Mouse (Mus musculus): ENCODE results near the gene Slc31a1. TPM values are rescaled to one million over a fixed set of nuclear protein-coding genes. Genes with fewer than 3 reads are reported as not detected.

Gene Slc31a1
- polyA plus RNA-seq, 1 experiment from 2014 or later = 51.7 TPM

GRCm38 (mm10) chr4:62345827-62346226 is 14.7 kb upstream of the Slc31a1 start:
- Histone ChIP-seq H3K4me1 (peaks cover 14% of the 10 kb centered on the region), H3K27me3 (no peaks in the 10 kb centered on the region), H3K4me2 (no peak overlapping the region), H3K36me3 (peaks cover 20% of the 10 kb centered on the region), H3K4me3 (no peak overlapping the region), H3K9me3 (no peaks in the 10 kb centered on the region), H3K27ac (no peak overlapping the region), H3K9ac (no peak overlapping the region)
- 81% methylated on average over 4 of the region's 4 CpGs for WGBS
- ATAC-seq (ENCODE audit: borderline replicate concordance, extremely low read depth, low FRiP score, low TSS enrichment) = no peak

GRCm38 (mm10) chr4:62347605-62348328 is 12.8 kb upstream of the Slc31a1 start:
- Histone ChIP-seq H3K9me3 (no peaks in the 10 kb centered on the region), H3K27me3 (no peaks in the 10 kb centered on the region), H3K4me1 (peaks cover 14% of the 10 kb centered on the region), H3K27ac (peak overlapping the region; percentile 83), H3K36me3 (peaks cover 24% of the 10 kb centered on the region), H3K9ac (no peak overlapping the region), H3K4me3 (no peak overlapping the region), H3K4me2 (peak overlapping the region; percentile 12)
- WGBS = 16% methylated on average over 9 of the region's 9 CpGs
- ATAC-seq (ENCODE audit: borderline replicate concordance, extremely low read depth, low FRiP score, low TSS enrichment) = peak; percentile 71; the same call in 1 of the 2 replicates

GRCm38 (mm10) chr4:62348329-62348705 is 12.2 kb upstream of the Slc31a1 start:
- H3K9me3 ChIP-seq = no peaks in the 10 kb centered on the region
- WGBS = 27% methylated on average over 2 of the region's 2 CpGs
- H3K36me3 ChIP-seq = peaks cover 24% of the 10 kb centered on the region
- no peaks in the 10 kb centered on the region for H3K27me3 ChIP-seq
- no peak overlapping the region for H3K4me3 ChIP-seq
- peak; percentile 55; the same call in 1 of the 2 replicates for ATAC-seq (ENCODE audit: borderline replicate concordance, extremely low read depth, low FRiP score, low TSS enrichment)
- H3K27ac ChIP-seq = peak overlapping the region; percentile 83
- peak overlapping the region; percentile 12; the same call in 1 of the 2 replicates for H3K4me2 ChIP-seq
- peaks cover 14% of the 10 kb centered on the region for H3K4me1 ChIP-seq
- no peak overlapping the region for H3K9ac ChIP-seq

- Histone ChIP-seq H3K27me3 (no peaks in the 10 kb centered on the region), H3K4me2 (no peak overlapping the region), H3K36me3 (peaks cover 18% of the 10 kb centered on the region), H3K4me3 (no peak overlapping the region), H3K9me3 (no peaks in the 10 kb centered on the region), H3K9ac (no peak overlapping the region), H3K4me1 (peaks cover 14% of the 10 kb centered on the region), H3K27ac (no peak overlapping the region)
- WGBS = 85% methylated on average over 2 of the region's 2 CpGs
- no peak for ATAC-seq (ENCODE audit: borderline replicate concordance, extremely low read depth, low FRiP score, low TSS enrichment)
Observed at GRCm38 (mm10) chr4:62349371-62349770, 11.2 kb upstream of the Slc31a1 start.

- Histone ChIP-seq H3K27ac (no peak overlapping the region), H3K9me3 (no peaks in the 10 kb centered on the region), H3K9ac (no peak overlapping the region), H3K4me3 (no peak overlapping the region), H3K36me3 (no peaks in the 10 kb centered on the region), H3K4me1 (peaks cover 19% of the 10 kb centered on the region), H3K27me3 (no peaks in the 10 kb centered on the region), H3K4me2 (no peak overlapping the region)
- 70% methylated on average over 1 of the region's 1 CpGs for WGBS
- no peak for ATAC-seq (ENCODE audit: borderline replicate concordance, extremely low read depth, low FRiP score, low TSS enrichment)
Observed at GRCm38 (mm10) chr4:62357631-62358148, 2.8 kb upstream of the Slc31a1 start.

GRCm38 (mm10) chr4:62359256-62359775 is 1.2 kb upstream of the Slc31a1 start:
- Histone ChIP-seq H3K4me3 (peak overlapping the region; percentile 79), H3K36me3 (no peaks in the 10 kb centered on the region), H3K27ac (no peak overlapping the region), H3K9ac (peak overlapping the region; percentile 76), H3K4me1 (peaks cover 19% of the 10 kb centered on the region), H3K27me3 (no peaks in the 10 kb centered on the region), H3K4me2 (peak overlapping the region; percentile 59), H3K9me3 (no peaks in the 10 kb centered on the region)
- WGBS = 40% methylated on average over 7 of the region's 7 CpGs
- ATAC-seq (ENCODE audit: borderline replicate concordance, extremely low read depth, low FRiP score, low TSS enrichment) = no peak

GRCm38 (mm10) chr4:62360805-62361455 is 403 bp downstream of the Slc31a1 start:
- 1% methylated on average over 22 of the region's 22 CpGs for WGBS
- peak overlapping the region; percentile 80 for H3K4me2 ChIP-seq
- peak overlapping the region; percentile 79 for H3K4me3 ChIP-seq
- H3K36me3 ChIP-seq = no peaks in the 10 kb centered on the region
- no peaks in the 10 kb centered on the region for H3K27me3 ChIP-seq
- no peaks in the 10 kb centered on the region for H3K9me3 ChIP-seq
- H3K9ac ChIP-seq = peak overlapping the region; percentile 69
- peaks cover 19% of the 10 kb centered on the region for H3K4me1 ChIP-seq
- peak overlapping the region; percentile 65 for H3K27ac ChIP-seq
- peak; percentile 4 for ATAC-seq (ENCODE audit: borderline replicate concordance, extremely low read depth, low FRiP score, low TSS enrichment)

GRCm38 (mm10) chr4:62361571-62361970 is 1.0 kb downstream of the Slc31a1 start:
- peak overlapping the region; percentile 80 for H3K4me2 ChIP-seq
- H3K9ac ChIP-seq = peak overlapping the region; percentile 69
- 18% methylated on average over 6 of the region's 6 CpGs for WGBS
- no peak for ATAC-seq (ENCODE audit: borderline replicate concordance, extremely low read depth, low FRiP score, low TSS enrichment)
- no peaks in the 10 kb centered on the region for H3K9me3 ChIP-seq
- peaks cover 19% of the 10 kb centered on the region for H3K4me1 ChIP-seq
- H3K27ac ChIP-seq = 0 out of 2 replicates have a peak overlapping the region, but pooled peaks have one; percentile 2
- H3K27me3 ChIP-seq = no peaks in the 10 kb centered on the region
- peak overlapping the region; percentile 79 for H3K4me3 ChIP-seq
- H3K36me3 ChIP-seq = no peaks in the 10 kb centered on the region

GRCm38 (mm10) chr4:62361997-62362396 is 1.5 kb downstream of the Slc31a1 start:
- Histone ChIP-seq H3K27ac (0 out of 2 replicates have a peak overlapping the region, but pooled peaks have one; percentile 2), H3K27me3 (no peaks in the 10 kb centered on the region), H3K9ac (peak overlapping the region; percentile 69), H3K36me3 (no peaks in the 10 kb centered on the region), H3K4me1 (peaks cover 19% of the 10 kb centered on the region), H3K4me2 (peak overlapping the region; percentile 80), H3K9me3 (no peaks in the 10 kb centered on the region), H3K4me3 (peak overlapping the region; percentile 79)
- no peak for ATAC-seq (ENCODE audit: borderline replicate concordance, extremely low read depth, low FRiP score, low TSS enrichment)
- 62% methylated on average over 1 of the region's 1 CpGs for WGBS

GRCm38 (mm10) chr4:62362437-62362836 is 1.9 kb downstream of the Slc31a1 start:
- WGBS = 73% methylated on average over 2 of the region's 2 CpGs
- ATAC-seq (ENCODE audit: borderline replicate concordance, extremely low read depth, low FRiP score, low TSS enrichment) = no peak
- peaks cover 19% of the 10 kb centered on the region for H3K4me1 ChIP-seq
- no peaks in the 10 kb centered on the region for H3K9me3 ChIP-seq
- H3K4me3 ChIP-seq = no peak overlapping the region
- H3K4me2 ChIP-seq = no peak overlapping the region
- H3K27ac ChIP-seq = no peak overlapping the region
- H3K27me3 ChIP-seq = no peaks in the 10 kb centered on the region
- H3K36me3 ChIP-seq = no peaks in the 10 kb centered on the region
- no peak overlapping the region for H3K9ac ChIP-seq

GRCm38 (mm10) chr4:62364299-62364698 is 3.8 kb downstream of the Slc31a1 start:
- no peaks in the 10 kb centered on the region for H3K27me3 ChIP-seq
- no peak overlapping the region for H3K9ac ChIP-seq
- no peak overlapping the region for H3K27ac ChIP-seq
- WGBS = 71% methylated on average over 8 of the region's 8 CpGs
- no peaks in the 10 kb centered on the region for H3K36me3 ChIP-seq
- ATAC-seq (ENCODE audit: borderline replicate concordance, extremely low read depth, low FRiP score, low TSS enrichment) = no peak
- no peaks in the 10 kb centered on the region for H3K9me3 ChIP-seq
- H3K4me1 ChIP-seq = peaks cover 13% of the 10 kb centered on the region
- H3K4me3 ChIP-seq = no peak overlapping the region
- no peak overlapping the region for H3K4me2 ChIP-seq

GRCm38 (mm10) chr4:62366291-62366690 is 5.8 kb downstream of the Slc31a1 start:
- H3K4me2 ChIP-seq = no peak overlapping the region
- no peaks in the 10 kb centered on the region for H3K9me3 ChIP-seq
- ATAC-seq (ENCODE audit: borderline replicate concordance, extremely low read depth, low FRiP score, low TSS enrichment) = no peak
- H3K27me3 ChIP-seq = no peaks in the 10 kb centered on the region
- no peaks in the 10 kb centered on the region for H3K36me3 ChIP-seq
- no peak overlapping the region for H3K27ac ChIP-seq
- H3K9ac ChIP-seq = no peak overlapping the region
- peaks cover 11% of the 10 kb centered on the region for H3K4me1 ChIP-seq
- no peak overlapping the region for H3K4me3 ChIP-seq
- WGBS = 61% methylated on average over 4 of the region's 4 CpGs
